Mouse (Mus musculus) adrenal gland, postnatal 25 days (tissue): ENCODE measurements at regions not wholly inside any gene's neighbourhood (a gene's known extent, or its start where the extent isn't known, plus 50 kb on each side); places are given as distances from the start of the nearest gene placed in this dataset.
A peak's percentile ranks its signal among the peaks of the same experiment; 100 is the strongest.

Experiments
- DNase-seq: peaks from one replicate; pipeline ENCODE4 v3.0.0; 2021; ENCODE audit warnings: mixed read lengths

GRCm38 (mm10) chr13:42518686-42519085 lies 161.7 kb upstream of the Phactr1 start:
- DNase-seq: no peak

DNA sequence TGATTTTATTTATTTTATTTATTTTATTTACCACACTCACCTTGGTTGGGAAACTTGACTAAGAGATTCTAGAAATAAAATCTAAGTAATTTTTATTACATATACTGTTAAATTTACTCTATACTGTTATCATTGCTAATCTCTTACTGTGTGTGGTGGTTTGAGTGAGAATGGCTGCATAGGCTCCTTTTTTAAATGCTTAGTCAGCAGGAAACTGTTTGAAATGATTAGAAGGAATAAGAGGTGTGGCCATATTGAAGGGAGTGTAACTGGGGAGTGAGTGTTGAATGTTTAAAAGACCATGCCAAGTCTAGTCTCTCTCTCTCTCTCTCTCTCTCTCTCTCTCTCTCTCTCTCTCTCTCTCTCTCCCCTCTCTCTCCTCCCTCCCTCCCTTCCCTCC lies 157.9 kb upstream of the Phactr1 start:
- DNase-seq: no peak

- DNase-seq: no peak
These were observed 154.3 kb upstream of the Phactr1 start for GRCm38 (mm10) chr13:42526163-42526562.

- peak; percentile 29 for DNase-seq
These were observed 153.5 kb upstream of the Phactr1 start for GRCm38 (mm10) chr13:42526966-42527365.

GRCm38 (mm10) chr13:42528169-42528568 lies 152.3 kb upstream of the Phactr1 start:
- no peak for DNase-seq

- no peak for DNase-seq
These were observed 143.8 kb upstream of the Phactr1 start for GRCm38 (mm10) chr13:42536501-42537210.

DNA sequence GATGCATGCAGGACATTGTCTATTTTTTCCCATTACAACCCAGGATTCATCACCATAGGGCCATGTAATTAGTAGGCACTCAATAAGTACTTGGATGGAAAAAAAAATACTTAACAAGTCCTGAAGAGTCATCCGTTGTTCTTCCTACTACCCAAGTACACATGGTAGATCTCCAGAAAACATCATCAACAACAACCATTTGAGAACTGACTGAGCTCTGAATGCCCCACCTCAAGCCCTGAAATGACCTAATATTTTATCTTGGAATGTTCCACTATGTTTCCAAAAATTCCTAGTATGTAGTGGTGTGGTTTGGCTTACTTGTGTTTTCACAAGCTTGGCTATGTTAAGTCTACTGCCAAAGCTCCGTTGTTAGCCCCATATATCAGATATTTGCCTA lies 142.4 kb upstream of the Phactr1 start:
- DNase-seq: no peak

DNA sequence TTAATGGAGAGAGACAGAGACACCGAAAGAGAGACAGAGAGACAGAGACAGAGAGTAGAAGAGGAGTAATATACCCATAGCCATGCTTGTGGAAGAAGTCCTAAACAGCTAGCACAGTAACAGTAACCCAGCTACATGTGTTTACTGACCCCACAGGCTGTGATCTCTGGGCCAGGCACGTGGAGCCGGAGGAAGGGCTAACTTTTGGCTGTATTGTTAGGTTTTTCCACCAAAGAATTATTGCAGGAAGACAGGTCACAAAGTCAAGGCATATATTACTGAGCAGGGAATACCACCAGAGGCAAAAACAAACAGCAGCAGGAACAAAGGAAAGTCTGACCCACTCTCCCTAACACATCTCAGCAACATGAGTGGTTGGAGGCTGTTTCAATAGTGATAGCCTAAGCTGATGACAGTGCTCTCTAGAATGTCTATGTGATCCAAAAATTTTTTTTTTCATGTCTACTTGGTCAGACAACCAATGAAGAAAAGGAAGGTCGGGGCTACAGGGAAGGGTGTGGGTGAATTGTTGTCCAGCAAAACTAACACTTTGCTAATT lies 135.8 kb upstream of the Phactr1 start:
- DNase-seq: no peak

GRCm38 (mm10) chr13:42546389-42546788 lies 134.0 kb upstream of the Phactr1 start:
- DNase-seq: no peak

DNA sequence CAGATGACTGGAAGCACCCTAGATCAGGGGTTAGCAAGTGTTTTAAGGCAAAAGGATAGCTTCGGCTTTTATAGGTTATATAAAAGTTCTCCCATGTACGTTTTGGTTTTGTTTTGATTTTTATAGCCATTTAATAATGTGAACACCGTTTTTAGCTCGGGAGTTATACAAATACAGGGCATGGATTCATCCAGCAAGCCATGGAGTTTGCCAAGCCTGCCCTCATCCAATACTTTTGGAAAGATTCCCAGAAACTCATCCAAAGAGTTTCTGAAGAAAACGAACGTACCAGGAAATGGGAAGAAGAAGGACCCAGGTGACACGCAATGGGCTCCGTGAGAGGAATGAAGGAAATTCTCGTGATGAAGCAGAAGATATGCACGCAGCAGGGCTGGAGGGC lies 133.6 kb upstream of the Phactr1 start:
- DNase-seq: no peak

GRCm38 (mm10) chr13:42549021-42549559 lies 131.3 kb upstream of the Phactr1 start:
- DNase-seq: peak; percentile 9

DNA sequence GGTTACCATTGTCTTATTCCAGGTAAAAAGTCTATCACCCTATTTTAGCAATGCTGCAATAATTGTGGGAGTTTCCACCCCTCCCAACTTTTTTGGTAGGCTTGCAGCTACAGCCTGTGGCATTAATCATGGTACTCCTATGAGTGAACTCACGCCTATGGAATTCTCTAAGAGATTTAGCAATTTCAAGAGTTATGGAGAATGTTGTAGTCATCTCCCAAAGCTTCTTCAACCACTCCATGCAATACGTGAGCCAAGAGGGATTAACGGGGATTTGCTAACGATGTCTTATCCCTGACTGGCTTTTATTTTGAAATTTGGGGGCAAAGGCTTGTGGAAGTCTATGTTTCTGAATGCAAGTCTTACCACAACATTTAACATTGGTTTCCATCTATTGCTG lies 125.5 kb upstream of the Phactr1 start:
- no peak for DNase-seq

DNA sequence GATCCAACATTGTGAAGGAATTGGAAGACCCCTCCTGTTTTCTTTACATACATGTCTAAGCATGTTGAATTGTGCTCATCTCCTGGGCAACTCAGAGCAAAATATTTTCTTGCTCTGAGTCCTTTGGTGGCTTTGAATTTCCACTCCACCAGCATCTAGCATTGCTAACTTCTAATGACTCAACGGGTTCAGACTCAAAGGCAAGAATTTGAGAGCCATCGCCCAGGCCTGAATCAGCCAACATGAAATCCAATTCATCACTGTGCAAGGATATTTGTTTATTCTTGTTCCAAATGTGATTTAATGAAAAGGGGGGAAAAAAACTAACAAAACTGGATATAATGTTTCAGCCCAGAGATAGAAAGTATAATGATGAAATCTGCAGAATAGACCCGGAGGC lies 121.9 kb upstream of the Phactr1 start:
- no peak for DNase-seq

DNA sequence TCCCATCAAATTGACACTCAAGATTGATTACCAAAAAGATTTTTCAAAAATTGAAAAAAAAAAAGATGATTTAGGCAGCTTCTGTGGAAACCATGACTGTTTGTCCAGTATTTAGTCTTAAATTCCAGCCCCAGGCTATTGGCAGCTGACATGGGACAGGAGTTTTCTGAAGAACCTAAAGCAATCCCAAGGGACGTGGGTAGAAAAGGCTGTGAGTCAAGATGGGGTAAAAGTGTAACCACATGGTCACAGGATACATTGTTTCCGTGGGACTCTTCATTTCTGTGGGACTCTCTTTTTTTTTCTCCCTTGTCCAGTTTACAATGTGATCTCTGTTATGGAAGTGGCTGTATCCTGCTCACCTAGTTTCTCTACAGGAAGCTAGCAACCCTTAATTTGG lies 119.0 kb upstream of the Phactr1 start:
- DNase-seq: no peak

DNA sequence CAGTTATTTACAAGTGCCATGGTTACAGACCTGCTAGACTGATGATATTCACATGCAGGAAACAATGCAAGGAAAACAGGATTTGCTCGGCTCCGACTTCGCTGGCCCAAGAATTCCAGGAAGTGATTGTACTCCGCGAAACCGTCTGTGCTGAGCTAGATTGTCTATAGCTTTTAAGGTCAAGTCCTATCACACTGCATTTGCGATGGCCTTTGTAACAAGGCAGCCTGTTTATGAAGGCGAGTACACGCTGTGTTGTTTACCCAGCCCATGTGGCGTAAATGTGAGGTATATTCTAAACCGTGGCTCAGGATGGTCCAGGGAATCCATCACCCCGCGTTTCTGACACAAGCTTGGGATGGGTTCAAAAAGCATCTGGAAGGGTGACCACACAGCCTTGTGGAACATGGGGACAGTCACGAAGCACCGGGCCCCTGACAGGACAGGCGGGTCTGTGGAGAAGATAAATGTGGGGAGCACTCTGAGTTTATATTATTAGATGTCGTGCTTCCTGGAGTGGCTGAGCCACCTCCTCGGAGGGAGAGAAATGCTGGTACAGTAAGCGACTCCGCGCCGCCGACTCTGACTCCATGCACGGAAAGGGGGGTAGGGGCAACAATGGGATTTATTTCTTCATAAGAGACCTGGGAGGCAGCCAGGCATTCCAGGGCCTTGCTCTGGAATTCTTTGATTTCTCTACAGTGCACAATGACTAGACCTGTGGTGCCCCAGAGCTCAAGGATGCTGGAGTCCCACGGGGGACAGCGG lies 114.9 kb upstream of the Phactr1 start:
- DNase-seq: no peak

DNA sequence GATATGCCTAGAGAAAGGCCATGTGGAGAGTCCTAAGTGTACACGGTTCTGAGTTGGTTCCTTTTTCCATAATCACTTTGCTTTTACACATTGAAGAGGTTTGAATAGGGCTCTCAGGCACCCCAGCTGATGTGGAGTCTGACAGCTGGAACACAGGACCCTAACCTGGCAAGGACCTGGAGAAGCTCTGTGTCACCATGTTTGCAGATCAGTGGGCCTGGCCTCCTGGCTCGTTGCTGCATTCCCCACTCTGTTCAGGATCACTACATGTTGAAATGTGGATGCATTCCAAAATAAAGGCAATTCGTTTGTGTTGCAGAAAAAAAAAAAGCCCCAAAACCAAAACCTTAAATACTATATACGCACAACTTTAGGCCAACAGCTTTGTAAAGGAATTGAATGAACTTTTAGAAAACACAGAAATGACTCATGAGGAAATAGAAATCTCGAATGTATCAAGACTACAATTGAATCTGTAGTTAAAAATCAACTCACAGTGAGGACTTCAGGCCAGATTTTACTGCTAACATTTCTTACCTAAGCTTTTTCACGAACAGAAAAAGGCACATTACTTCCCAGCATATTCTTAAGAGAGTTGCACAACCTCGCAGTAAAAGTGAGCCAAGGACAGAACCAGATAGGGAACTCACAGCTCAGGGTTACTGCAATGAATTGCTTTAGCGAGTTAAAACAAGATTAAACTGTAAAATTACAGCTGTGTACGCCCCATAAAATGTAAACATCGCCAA lies 109.6 kb upstream of the Phactr1 start:
- no peak for DNase-seq

- DNase-seq: no peak
These were observed 106.2 kb upstream of the Phactr1 start for GRCm38 (mm10) chr13:42574189-42574588.

GRCm38 (mm10) chr13:42575725-42576426 lies 104.5 kb upstream of the Phactr1 start:
- peak; percentile 79 for DNase-seq

DNA sequence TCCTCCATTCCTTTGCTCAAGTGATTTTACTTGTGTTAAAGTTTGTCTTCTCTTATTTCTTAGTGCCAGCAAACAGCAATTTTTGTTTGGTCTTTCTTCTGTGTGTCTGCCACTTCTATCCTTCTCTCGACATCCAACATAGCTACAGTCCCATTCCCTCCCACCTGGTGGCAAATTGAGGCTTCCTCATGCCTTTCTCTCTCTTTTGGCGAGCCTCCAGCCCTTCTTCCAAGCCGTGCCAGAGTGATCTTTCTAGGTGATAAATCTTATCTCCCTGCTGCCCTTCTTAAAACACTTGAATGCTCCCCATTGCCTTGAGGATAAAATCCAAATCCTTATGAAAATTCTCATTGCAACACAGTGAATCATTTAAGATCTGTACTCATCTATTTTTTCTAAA lies 101.0 kb upstream of the Phactr1 start:
- no peak for DNase-seq

DNA sequence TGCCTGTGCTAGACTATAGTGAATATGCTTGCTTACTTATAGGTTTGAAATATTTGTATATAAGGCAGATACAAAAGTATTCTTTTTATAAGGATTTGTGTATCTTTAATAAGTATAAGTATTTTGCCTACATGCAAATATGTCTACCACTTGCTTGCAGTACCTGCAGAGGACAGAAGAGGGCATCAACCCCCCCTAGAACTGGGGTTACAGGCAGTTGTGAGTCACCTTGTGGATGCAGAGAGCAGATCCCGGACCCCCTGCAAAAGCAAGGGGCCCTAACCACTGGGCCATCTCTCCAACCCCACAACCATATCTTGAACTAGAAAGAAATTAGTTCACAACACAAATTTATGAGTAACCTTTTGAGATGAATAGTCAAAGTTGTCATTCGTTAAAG lies 91.3 kb upstream of the Phactr1 start:
- DNase-seq: no peak

DNA sequence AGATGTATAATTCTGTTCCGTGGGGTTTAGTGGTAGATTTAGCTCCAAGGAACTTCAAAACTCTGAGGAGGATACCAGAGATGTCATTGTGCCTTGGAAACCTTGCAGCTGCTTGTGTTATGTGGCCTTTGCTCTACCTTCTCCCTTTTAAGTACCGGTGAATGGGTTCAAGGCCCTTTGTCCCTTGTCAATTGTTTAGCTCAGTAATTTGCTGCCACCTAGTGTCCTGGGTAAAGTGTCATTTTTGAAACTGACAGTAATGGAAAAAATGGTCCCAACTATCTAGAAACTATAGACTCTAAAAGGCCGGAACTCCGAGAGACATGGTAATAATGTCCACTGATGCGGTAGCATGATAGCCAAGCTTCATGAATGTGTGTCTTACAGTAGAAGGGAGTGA lies 90.8 kb upstream of the Phactr1 start:
- DNase-seq: no peak

DNA sequence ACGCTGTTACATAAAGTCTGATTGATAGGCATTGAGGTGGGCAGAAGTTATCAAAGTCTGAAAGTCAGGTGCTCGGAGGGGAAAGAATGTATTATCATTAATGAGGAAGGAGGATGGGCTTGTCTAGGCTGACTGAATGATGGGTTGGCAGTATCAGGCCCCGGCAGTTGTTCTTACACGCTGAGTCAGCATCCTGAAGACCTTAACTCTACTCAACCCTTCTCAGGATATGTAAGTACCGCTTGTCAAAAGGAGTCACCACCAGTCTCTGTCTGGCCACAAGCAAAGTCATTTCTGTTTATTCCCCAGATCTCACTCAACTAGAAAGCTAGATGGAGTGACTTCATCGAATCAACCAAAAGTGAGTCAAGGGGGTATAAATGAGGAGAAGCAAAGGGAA lies 90.0 kb upstream of the Phactr1 start:
- DNase-seq: no peak
